Mouse (Mus musculus): ENCODE data around the gene Trp53i13. TPM values are rescaled to one million over a fixed set of nuclear protein-coding genes. Genes with fewer than 3 reads are reported as not detected.
A peak's percentile ranks its signal among the peaks of the same experiment; 100 is the strongest.

Trp53i13 gene
- total and polyA plus RNA-seq, 2 experiments from 2014 or later: 7.5 to 11.5 TPM

- H3K4me2 ChIP-seq (ENCODE audit: low read depth, low read length, poor library complexity, severe bottlenecking): no peak overlapping the region
- WGBS: 76% methylated on average over 29 of the region's 29 CpGs
- ATAC-seq (ENCODE audit: low FRiP score) (no peak), DNase-seq (ENCODE audit: low spot score) (no peak)
- no peaks in the 10 kb centered on the region for H3K9me3 ChIP-seq (ENCODE audit: low read length)
- peaks cover 17% of the 10 kb centered on the region for H3K27me3 ChIP-seq (ENCODE audit: insufficient read depth, low read length)
- H3K36me3 ChIP-seq (ENCODE audit: insufficient read depth, low read length): peaks cover 36% of the 10 kb centered on the region
- H3K9ac ChIP-seq (replicated peaks; ENCODE audit: low read length, poor library complexity, severe bottlenecking): no peak overlapping the region
- H3K4me3 ChIP-seq (ENCODE audit: low read depth, low read length): no peak overlapping the region
- no peak overlapping the region for H3K27ac ChIP-seq (ENCODE audit: low read depth, low read length)
- 0 out of 2 replicates have a peak, but pooled peaks cover 2% of the 10 kb centered on the region for H3K4me1 ChIP-seq (ENCODE audit: insufficient read depth, low read length)
- TF ChIP-seq CTCF (IDR thresholded peaks at IDR 0.05): peak; percentile 10; the same call in 1 of the 2 replicates
Measured at GRCm38 (mm10) chr11:77471407-77471806, 44.4 kb downstream of the Trp53i13 start.

- no peak for DNase-seq (ENCODE audit: low spot score)
- no peak for ATAC-seq (ENCODE audit: low FRiP score)
- no peaks in the 10 kb centered on the region for H3K9me3 ChIP-seq (ENCODE audit: low read length)
- H3K4me2 ChIP-seq (ENCODE audit: low read depth, low read length, poor library complexity, severe bottlenecking): no peak overlapping the region
- no peak overlapping the region for H3K4me3 ChIP-seq (ENCODE audit: low read depth, low read length)
- TF ChIP-seq CTCF (IDR thresholded peaks at IDR 0.05): no peak
- H3K4me1 ChIP-seq (ENCODE audit: insufficient read depth, low read length): 0 out of 2 replicates have a peak, but pooled peaks cover 2% of the 10 kb centered on the region
- peaks cover 24% of the 10 kb centered on the region for H3K36me3 ChIP-seq (ENCODE audit: insufficient read depth, low read length)
- 87% methylated on average over 9 of the region's 9 CpGs for WGBS
- H3K9ac ChIP-seq (replicated peaks; ENCODE audit: low read length, poor library complexity, severe bottlenecking): no peak overlapping the region
- peaks cover 17% of the 10 kb centered on the region for H3K27me3 ChIP-seq (ENCODE audit: insufficient read depth, low read length)
- H3K27ac ChIP-seq (ENCODE audit: low read depth, low read length): no peak overlapping the region
Measured at GRCm38 (mm10) chr11:77468397-77468796, 47.4 kb downstream of the Trp53i13 start.

- WGBS: 11% methylated on average over 20 of the region's 20 CpGs
- H3K27ac ChIP-seq (ENCODE audit: low read depth, low read length): no peak overlapping the region
- DNase-seq (ENCODE audit: low spot score) (peak; percentile 68), ATAC-seq (ENCODE audit: low FRiP score) (no peak; the same call in 1 of the 2 replicates)
- H3K4me3 ChIP-seq (ENCODE audit: low read depth, low read length): no peak overlapping the region
- no peak overlapping the region for H3K4me2 ChIP-seq (ENCODE audit: low read depth, low read length, poor library complexity, severe bottlenecking)
- H3K9me3 ChIP-seq (ENCODE audit: low read length): no peaks in the 10 kb centered on the region
- peaks cover 21% of the 10 kb centered on the region for H3K27me3 ChIP-seq (ENCODE audit: insufficient read depth, low read length)
- peak; percentile 75 for TF ChIP-seq CTCF (IDR thresholded peaks at IDR 0.05)
- peaks cover 4% of the 10 kb centered on the region; the same call in 1 of the 2 replicates for H3K4me1 ChIP-seq (ENCODE audit: insufficient read depth, low read length)
- peaks cover 20% of the 10 kb centered on the region for H3K36me3 ChIP-seq (ENCODE audit: insufficient read depth, low read length)
- H3K9ac ChIP-seq (replicated peaks; ENCODE audit: low read length, poor library complexity, severe bottlenecking): no peak overlapping the region
Measured at GRCm38 (mm10) chr11:77467784-77468183, 48.0 kb downstream of the Trp53i13 start.

- no peak overlapping the region for H3K4me2 ChIP-seq (ENCODE audit: low read depth, low read length, poor library complexity, severe bottlenecking)
- WGBS: 6% methylated on average over 25 of the region's 25 CpGs
- peaks cover 27% of the 10 kb centered on the region for H3K27me3 ChIP-seq (ENCODE audit: insufficient read depth, low read length)
- ATAC-seq (ENCODE audit: low FRiP score) (peak; percentile 21; the same call in 1 of the 2 replicates), DNase-seq (ENCODE audit: low spot score) (no peak)
- peaks cover 5% of the 10 kb centered on the region; the same call in 1 of the 2 replicates for H3K4me1 ChIP-seq (ENCODE audit: insufficient read depth, low read length)
- H3K9me3 ChIP-seq (ENCODE audit: low read length): no peaks in the 10 kb centered on the region
- H3K9ac ChIP-seq (replicated peaks; ENCODE audit: low read length, poor library complexity, severe bottlenecking): no peak overlapping the region
- no peak overlapping the region for H3K27ac ChIP-seq (ENCODE audit: low read depth, low read length)
- TF ChIP-seq CTCF (IDR thresholded peaks at IDR 0.05): peak; percentile 49
- H3K36me3 ChIP-seq (ENCODE audit: insufficient read depth, low read length): peaks cover 14% of the 10 kb centered on the region
- H3K4me3 ChIP-seq (ENCODE audit: low read depth, low read length): no peak overlapping the region
Measured at GRCm38 (mm10) chr11:77467157-77467556, 48.6 kb downstream of the Trp53i13 start.

GRCm38 (mm10) chr11:77466544-77466943 lies 49.2 kb downstream of the Trp53i13 start:
- Histone ChIP-seq H3K27ac (ENCODE audit: low read depth, low read length) (no peak overlapping the region), H3K36me3 (ENCODE audit: insufficient read depth, low read length) (peaks cover 8% of the 10 kb centered on the region), H3K9me3 (ENCODE audit: low read length) (no peaks in the 10 kb centered on the region), H3K9ac (replicated peaks; ENCODE audit: low read length, poor library complexity, severe bottlenecking) (no peak overlapping the region), H3K4me2 (ENCODE audit: low read depth, low read length, poor library complexity, severe bottlenecking) (no peak overlapping the region), H3K27me3 (ENCODE audit: insufficient read depth, low read length) (peaks cover 30% of the 10 kb centered on the region), H3K4me3 (ENCODE audit: low read depth, low read length) (no peak overlapping the region), H3K4me1 (ENCODE audit: insufficient read depth, low read length) (peaks cover 5% of the 10 kb centered on the region; the same call in 1 of the 2 replicates)
- ATAC-seq (ENCODE audit: low FRiP score): no peak
- WGBS: 49% methylated on average over 9 of the region's 9 CpGs
- TF ChIP-seq CTCF (IDR thresholded peaks at IDR 0.05): no peak
- DNase-seq (ENCODE audit: low spot score): no peak

GRCm38 (mm10) chr11:77465111-77465510 lies 50.7 kb downstream of the Trp53i13 start:
- H3K36me3 ChIP-seq (ENCODE audit: insufficient read depth, low read length): no peaks in the 10 kb centered on the region
- no peak overlapping the region for H3K4me2 ChIP-seq (ENCODE audit: low read depth, low read length, poor library complexity, severe bottlenecking)
- H3K9me3 ChIP-seq (ENCODE audit: low read length): no peaks in the 10 kb centered on the region
- H3K4me1 ChIP-seq (ENCODE audit: insufficient read depth, low read length): peaks cover 5% of the 10 kb centered on the region; the same call in 1 of the 2 replicates
- no peak for TF ChIP-seq CTCF (IDR thresholded peaks at IDR 0.05)
- DNase-seq (ENCODE audit: low spot score) (no peak), ATAC-seq (ENCODE audit: low FRiP score) (no peak)
- no peak overlapping the region for H3K4me3 ChIP-seq (ENCODE audit: low read depth, low read length)
- H3K9ac ChIP-seq (replicated peaks; ENCODE audit: low read length, poor library complexity, severe bottlenecking): no peak overlapping the region
- peaks cover 38% of the 10 kb centered on the region for H3K27me3 ChIP-seq (ENCODE audit: insufficient read depth, low read length)
- WGBS: 30% methylated on average over 3 of the region's 3 CpGs
- H3K27ac ChIP-seq (ENCODE audit: low read depth, low read length): no peak overlapping the region

Measured in midbrain, postnatal 0 days (tissue).